ENCODE assay signal across 8 mouse cellular contexts in genomic region chr13:78194850-78195600, GRCm38 (mm10). TPM values are rescaled to one million over a fixed set of nuclear protein-coding genes. Genes with fewer than 3 reads are reported as not detected.
A peak's percentile ranks its signal among the peaks of the same experiment; 100 is the strongest.
DNase-seq lines count a peak whose midpoint lies in the region; ATAC-seq and TF ChIP-seq lines count a peak whose summit lies in the region.

No protein-coding gene starts in this region.

- peak overlapping the region; percentile 63 for H3K9ac ChIP-seq in heart, embryonic 12.5 days
- H3K9ac ChIP-seq in hindbrain, embryonic 11.5 days (ENCODE audit: low read depth, low read length): peak overlapping the region; percentile 99
- peak overlapping the region; percentile 76 for H3K9ac ChIP-seq in midbrain, embryonic 15.5 days

- H3K4me1 ChIP-seq in heart, embryonic 12.5 days (replicated peaks): peaks cover 13% of the 10 kb centered on the region
- peaks cover 16% of the 10 kb centered on the region for H3K4me1 ChIP-seq in E14TG2a.4 (replicated peaks; ENCODE audit: low read depth, low read length)
- H3K4me1 ChIP-seq in hindbrain, embryonic 11.5 days (replicated peaks; ENCODE audit: control insufficient read depth, insufficient read depth, low read length): peaks cover 8% of the 10 kb centered on the region
- H3K4me1 ChIP-seq in midbrain, embryonic 15.5 days: peaks cover 30% of the 10 kb centered on the region

- TF ChIP-seq CTCF in E14TG2a.4 (conservative IDR thresholded peaks at IDR 0.05; ENCODE audit: low read length): no peak

- no peak overlapping the region for H3K27ac ChIP-seq in heart, embryonic 12.5 days (ENCODE audit: poor library complexity, severe bottlenecking)
- peak overlapping the region; percentile 100 for H3K27ac ChIP-seq in hindbrain, embryonic 11.5 days (ENCODE audit: low read depth, low read length)
- H3K27ac ChIP-seq in midbrain, embryonic 15.5 days: peak overlapping the region; percentile 83

- H3K4me3 ChIP-seq in heart, embryonic 12.5 days: peak overlapping the region; percentile 58
- H3K4me3 ChIP-seq in E14TG2a.4 (replicated peaks; ENCODE audit: low read length): peak overlapping the region; percentile 67
- peak overlapping the region; percentile 98 for H3K4me3 ChIP-seq in hindbrain, embryonic 11.5 days (ENCODE audit: low read depth, low read length)
- peak overlapping the region; percentile 94 for H3K4me3 ChIP-seq in midbrain, embryonic 15.5 days

- intact Hi-C loops in heart, postnatal 14 days (cut with DNase I): no loop called here

- WGBS in heart, embryonic 12.5 days: 6% methylated on average over 64 of the region's 64 CpGs
- WGBS in hindbrain, embryonic 11.5 days: under 1% methylated on average over 62 of the region's 64 CpGs
- 2% methylated on average over 63 of the region's 64 CpGs for WGBS in midbrain, embryonic 15.5 days

- H3K9me3 ChIP-seq in heart, embryonic 12.5 days (replicated peaks): no peaks in the 10 kb centered on the region
- no peaks in the 10 kb centered on the region for H3K9me3 ChIP-seq in E14TG2a.4 (ENCODE audit: low read length)
- H3K9me3 ChIP-seq in hindbrain, embryonic 11.5 days (ENCODE audit: control insufficient read depth, low read length): no peaks in the 10 kb centered on the region
- H3K9me3 ChIP-seq in midbrain, embryonic 15.5 days: no peaks in the 10 kb centered on the region

- peaks cover 51% of the 10 kb centered on the region for H3K27me3 ChIP-seq in heart, embryonic 12.5 days (replicated peaks)
- peaks cover 79% of the 10 kb centered on the region for H3K27me3 ChIP-seq in E14TG2a.4 (ENCODE audit: insufficient read depth, low read length)
- no peaks in the 10 kb centered on the region for H3K27me3 ChIP-seq in hindbrain, embryonic 11.5 days (ENCODE audit: control insufficient read depth, insufficient read depth, low read length)
- H3K27me3 ChIP-seq in midbrain, embryonic 15.5 days (replicated peaks): no peaks in the 10 kb centered on the region

- DNase-seq in heart, postnatal 14 days: no peak
- peak; percentile 65 for DNase-seq in cerebellum, adult 9-10 months
- peak; percentile 69 for DNase-seq in hindbrain, embryonic 11.5 days (ENCODE audit: low spot score)
- DNase-seq in spleen, postnatal 10 days (ENCODE audit: low spot score in 2 of 2): no peak
- DNase-seq in ovary, postnatal 36 days (ENCODE audit: low spot score): no peak

- no peak for ATAC-seq in heart, embryonic 12.5 days (ENCODE audit: insufficient number of reproducible peaks, low FRiP score)
- peak; percentile 16 for ATAC-seq in hindbrain, embryonic 11.5 days (ENCODE audit: low FRiP score)
- peak; percentile 12 for ATAC-seq in midbrain, embryonic 15.5 days (replicated peaks)

- no peaks in the 10 kb centered on the region for H3K36me3 ChIP-seq in heart, embryonic 12.5 days
- H3K36me3 ChIP-seq in E14TG2a.4 (ENCODE audit: insufficient read depth, low read length): no peaks in the 10 kb centered on the region
- 0 out of 2 replicates have a peak, but pooled peaks cover 2% of the 10 kb centered on the region for H3K36me3 ChIP-seq in hindbrain, embryonic 11.5 days (ENCODE audit: control insufficient read depth, insufficient read depth, low read length)
- no peaks in the 10 kb centered on the region for H3K36me3 ChIP-seq in midbrain, embryonic 15.5 days (replicated peaks)

- peak overlapping the region; percentile 87 for H3K4me2 ChIP-seq in heart, embryonic 12.5 days
- peak overlapping the region; percentile 94 for H3K4me2 ChIP-seq in hindbrain, embryonic 11.5 days (replicated peaks; ENCODE audit: low read depth, low read length)
- H3K4me2 ChIP-seq in midbrain, embryonic 15.5 days: peak overlapping the region; percentile 60

RNA-seq across cellular contexts. Expression of gene Nr2f1, which starts 4.5 kb away (rescaled TPM):
- polyA plus RNA-seq in heart, embryonic 12.5 days (2016; fragmentation: Nextera tagmentation; extraction: Ambion mirVana): 5.0 and 6.7 TPM in 2 replicates
- total RNA-seq in heart, postnatal 14 days (2021): 1 to 10 TPM; 3.8 to 4.9 TPM
- polyA plus RNA-seq in hindbrain, embryonic 11.5 days (2014; fragmentation: Nextera tagmentation; extraction: Ambion mirVana): 82.8 and 97.2 TPM in 2 replicates
- 58.4 and 61.2 TPM in 2 replicates for polyA plus RNA-seq in midbrain, embryonic 15.5 days (2015; fragmentation: Nextera tagmentation; extraction: Ambion mirVana)

Comparison
In these comparisons a context has a peak if more than half of its experiments do, and no peak if none do; other contexts are left out.
1. DNase-seq: peak in cerebellum, adult 9-10 months (single experiment) and hindbrain, embryonic 11.5 days (single experiment); none in heart, postnatal 14 days (0 of 2), spleen, postnatal 10 days (0 of 2) and ovary, postnatal 36 days (single experiment).
2. Peak in every context shown above with its lines, with median percentiles within 50 percentile points of each other: H3K4me2 ChIP-seq, H3K4me3 ChIP-seq and H3K9ac ChIP-seq.